Mouse (Mus musculus) MN1 (cell line): Measurements from ENCODE around the gene Olfr648.

Experiments used
- DNase-seq: peaks from one replicate; pipeline ENCODE4 v3.0.0-alpha.2; 2016; ENCODE audit warnings: low spot score

Gene Olfr648

GRCm38 (mm10) chr7:104183292-104183691 is at the start of gene Olfr648:
TSS of gene Olfr648 (minus strand) at chr7:104183392.
- no peak for DNase-seq

- no peak for DNase-seq
These were observed 48.0 kb upstream of the Olfr648 start for GRCm38 (mm10) chr7:104231203-104231602.

- DNase-seq: no peak
These were observed 35.7 kb upstream of the Olfr648 start, which contains the start of gene Trim6 for GRCm38 (mm10) chr7:104218701-104219569. TSS of gene Trim6 (plus strand) at chr7:104218793.

GRCm38 (mm10) chr7:104217881-104218280 is 34.7 kb upstream of the Olfr648 start:
- no peak for DNase-seq

DNA sequence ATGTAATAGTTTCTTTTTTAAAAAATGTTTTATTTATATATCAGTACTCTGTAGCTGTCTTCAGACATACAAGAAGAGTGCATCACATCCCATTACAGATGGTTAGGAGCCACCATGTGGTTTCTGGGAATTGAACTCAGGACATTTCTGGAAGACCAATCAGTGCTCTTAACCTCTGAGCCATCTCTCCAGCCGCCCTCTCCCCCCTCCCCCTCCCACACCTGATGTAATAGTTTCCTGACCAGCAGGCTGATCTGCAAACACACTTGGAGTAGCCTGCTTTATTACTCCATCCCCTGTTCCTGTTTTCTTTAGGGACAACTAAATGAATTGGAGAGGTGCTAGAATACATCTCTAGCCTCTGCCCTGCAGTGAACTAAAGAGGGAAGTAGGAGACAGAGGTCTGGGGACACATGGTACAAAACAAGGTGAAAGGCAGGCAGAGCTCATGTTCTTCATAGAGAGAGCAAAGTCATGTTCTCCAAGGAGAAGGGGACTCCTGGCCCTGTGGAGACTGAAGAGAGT is 32.9 kb upstream of the Olfr648 start:
- DNase-seq: no peak

DNA sequence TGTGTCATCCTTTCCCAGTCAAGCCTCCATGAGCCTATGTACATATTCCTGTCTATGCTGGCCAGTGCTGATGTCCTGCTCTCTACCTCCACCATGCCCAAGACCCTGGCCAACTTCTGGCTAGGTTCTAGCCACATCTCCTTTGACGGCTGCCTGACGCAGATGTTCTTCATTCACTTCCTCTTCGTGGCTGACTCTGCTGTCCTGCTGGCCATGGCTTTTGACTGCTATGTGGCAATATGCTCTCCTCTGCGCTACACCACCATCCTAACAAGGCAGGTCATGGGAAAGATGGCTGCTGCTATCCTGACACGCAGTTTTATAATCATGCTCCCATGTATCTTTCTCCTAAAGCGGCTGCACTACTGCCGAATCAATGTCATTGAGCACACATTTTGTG is 23.0 kb upstream of the Olfr648 start:
- DNase-seq: no peak

- no peak for DNase-seq
These were observed 16.6 kb upstream of the Olfr648 start for GRCm38 (mm10) chr7:104199822-104200221.

DNA sequence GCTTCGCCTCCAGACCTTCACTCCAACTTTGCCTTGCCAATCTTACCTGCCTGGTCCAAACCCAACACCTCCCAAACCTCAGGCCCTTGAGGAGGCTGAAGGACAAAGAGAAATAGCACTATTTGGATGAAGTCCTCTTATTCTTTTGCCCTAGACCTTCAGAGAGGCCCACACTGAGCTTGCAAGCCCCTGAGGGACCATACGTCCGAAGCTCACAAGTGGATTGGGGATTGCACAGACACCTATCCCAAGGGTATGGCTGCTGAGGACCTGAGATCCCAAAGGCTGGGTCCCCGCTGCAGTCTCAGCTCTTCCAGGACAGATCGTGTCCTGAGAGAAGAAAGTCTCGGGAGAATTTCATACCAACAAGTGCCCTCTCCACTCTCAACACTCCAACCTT is 12.7 kb upstream of the Olfr648 start, which contains the start of gene Olfr649:
Olfr649 (minus strand) TSS at position 101 of the 400 bp plus-strand sequence.
- DNase-seq: no peak

- no peak for DNase-seq
These were observed 8.1 kb upstream of the Olfr648 start for GRCm38 (mm10) chr7:104191275-104191674.

- DNase-seq: no peak
These were observed 4.1 kb downstream of the Olfr648 start for GRCm38 (mm10) chr7:104179074-104179473.

DNA sequence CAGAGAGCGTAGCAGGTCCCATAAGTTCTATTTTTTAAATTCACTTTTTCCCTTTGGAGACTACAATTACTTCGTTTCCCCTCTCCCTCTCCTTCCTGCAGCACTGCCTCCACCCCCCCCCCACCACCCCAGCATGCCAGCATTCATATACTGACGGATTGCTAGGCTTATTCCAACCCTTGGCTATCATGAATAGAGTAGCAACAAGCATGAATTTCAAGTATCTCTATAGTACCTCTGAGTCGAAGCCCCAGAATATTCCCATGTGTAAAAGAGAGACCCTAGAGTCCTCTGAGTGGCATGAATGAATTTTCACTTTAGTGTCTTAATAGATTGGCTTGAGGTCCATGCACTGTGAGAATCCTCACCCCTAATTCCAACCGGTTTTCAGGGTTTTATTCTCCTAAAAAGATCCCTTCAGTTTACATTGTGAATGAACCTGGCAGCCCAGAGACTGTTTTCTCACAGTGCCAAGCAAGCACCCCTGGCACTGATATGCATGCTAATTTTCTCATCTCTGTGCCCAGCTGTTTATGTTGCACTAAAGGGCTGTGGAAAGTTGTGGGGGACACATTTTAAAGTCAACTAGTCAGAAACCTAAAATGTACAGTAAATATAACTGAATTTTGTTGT is 4.7 kb downstream of the Olfr648 start:
- no peak for DNase-seq

DNA sequence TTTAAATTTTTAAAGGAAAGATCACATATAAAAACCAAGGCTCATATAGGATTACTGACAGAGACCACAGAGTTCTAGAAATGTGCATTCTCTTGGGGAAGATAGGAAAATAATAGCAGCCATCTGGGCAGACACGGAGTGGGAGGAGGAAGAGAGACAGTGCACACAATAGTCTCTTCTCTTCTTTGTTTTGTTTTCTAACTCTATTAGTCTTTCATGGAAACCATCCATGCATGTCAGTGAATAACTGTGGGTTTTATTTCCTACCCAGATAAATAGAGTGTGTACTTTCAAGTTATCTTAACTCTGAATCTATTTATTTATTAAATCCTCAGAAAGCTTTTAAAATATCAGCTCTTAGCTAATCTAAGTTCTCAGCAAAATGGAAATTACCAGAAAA is 8.1 kb downstream of the Olfr648 start:
- DNase-seq: no peak

DNA sequence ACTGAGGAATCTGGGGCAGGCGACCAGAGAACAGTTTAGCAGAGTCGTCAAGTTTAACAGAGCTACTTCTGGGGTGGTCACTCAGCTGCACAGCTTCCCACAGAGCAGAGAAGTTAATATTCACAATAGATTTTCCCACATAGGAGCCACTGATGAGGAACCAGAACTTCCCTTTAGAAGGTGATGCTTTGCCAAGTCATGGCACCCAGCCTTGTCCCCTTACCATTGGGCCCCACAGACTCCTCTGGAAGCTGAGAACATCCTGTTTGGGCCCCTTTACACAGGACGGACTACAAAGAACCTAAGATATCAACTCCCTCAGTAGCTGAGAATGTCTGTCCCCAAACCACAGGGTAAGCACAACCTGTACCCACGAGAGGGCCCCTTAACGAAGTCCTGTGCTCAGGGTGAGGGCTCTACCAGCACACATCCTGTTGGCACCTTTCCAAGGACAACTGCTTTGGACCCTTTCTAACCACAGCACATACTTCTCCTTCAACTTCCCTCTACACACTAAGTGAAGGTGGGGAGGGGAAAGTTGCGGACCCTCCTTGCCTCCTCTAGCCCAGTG is 13.5 kb downstream of the Olfr648 start:
- no peak for DNase-seq

DNA sequence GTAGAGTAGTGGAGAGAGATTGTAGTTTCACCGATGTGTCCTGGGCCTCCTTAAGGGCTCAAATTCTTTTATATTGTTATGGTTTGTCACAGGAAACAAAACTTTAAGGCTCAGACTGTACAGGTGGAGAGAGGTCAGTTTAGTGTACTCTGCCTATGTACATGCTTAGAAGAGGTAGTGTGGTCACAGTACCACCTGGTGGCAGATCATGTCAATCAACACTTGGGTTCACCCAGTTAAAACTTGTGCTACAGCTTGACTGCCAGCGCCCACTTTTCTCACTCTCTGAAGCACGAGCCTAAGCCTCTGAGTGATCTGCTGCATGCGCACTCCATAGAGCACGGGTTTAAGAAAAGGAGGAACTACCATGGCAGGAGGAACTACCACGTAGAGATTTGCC is 16.1 kb downstream of the Olfr648 start:
- no peak for DNase-seq

DNA sequence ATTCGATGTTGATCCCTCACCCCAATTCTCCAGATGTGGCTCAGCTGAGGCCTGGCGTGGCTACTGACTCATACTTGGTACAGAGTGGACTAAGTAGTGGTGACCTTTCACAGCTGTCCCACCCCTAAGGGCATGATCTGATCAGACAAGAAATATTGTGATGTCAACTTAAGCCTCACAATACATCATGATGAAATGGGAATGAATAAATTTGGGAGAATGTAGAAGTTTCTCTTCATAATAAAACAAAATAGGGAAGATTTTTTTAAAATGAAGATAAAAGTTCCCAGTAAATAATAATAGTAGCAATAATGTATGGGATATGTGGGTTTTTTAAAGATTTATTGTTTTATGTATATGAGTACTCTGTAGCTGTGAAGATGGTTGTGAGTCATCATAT is 32.7 kb downstream of the Olfr648 start, which contains the start of gene Ubqlnl:
Ubqlnl (minus strand) TSS at position 101 of the 400 bp plus-strand sequence.
- no peak for DNase-seq

- DNase-seq: no peak
These were observed 40.0 kb downstream of the Olfr648 start, which contains the start of gene Ubqln3 for GRCm38 (mm10) chr7:104143179-104143578. TSS of gene Ubqln3 (minus strand) at chr7:104143279.

- no peak for DNase-seq
These were observed 45.9 kb downstream of the Olfr648 start, which contains the start of gene Olfr643 for GRCm38 (mm10) chr7:104137305-104137704. TSS of gene Olfr643 (minus strand) at chr7:104137405.

GRCm38 (mm10) chr7:104129726-104130125 is 53.5 kb downstream of the Olfr648 start, which contains the start of gene Ubqln5:
TSS of gene Ubqln5 (minus strand) at chr7:104129826.
- no peak for DNase-seq
